Mouse (Mus musculus): ENCODE results near the gene Rrp36.

Rrp36 gene

DNA sequence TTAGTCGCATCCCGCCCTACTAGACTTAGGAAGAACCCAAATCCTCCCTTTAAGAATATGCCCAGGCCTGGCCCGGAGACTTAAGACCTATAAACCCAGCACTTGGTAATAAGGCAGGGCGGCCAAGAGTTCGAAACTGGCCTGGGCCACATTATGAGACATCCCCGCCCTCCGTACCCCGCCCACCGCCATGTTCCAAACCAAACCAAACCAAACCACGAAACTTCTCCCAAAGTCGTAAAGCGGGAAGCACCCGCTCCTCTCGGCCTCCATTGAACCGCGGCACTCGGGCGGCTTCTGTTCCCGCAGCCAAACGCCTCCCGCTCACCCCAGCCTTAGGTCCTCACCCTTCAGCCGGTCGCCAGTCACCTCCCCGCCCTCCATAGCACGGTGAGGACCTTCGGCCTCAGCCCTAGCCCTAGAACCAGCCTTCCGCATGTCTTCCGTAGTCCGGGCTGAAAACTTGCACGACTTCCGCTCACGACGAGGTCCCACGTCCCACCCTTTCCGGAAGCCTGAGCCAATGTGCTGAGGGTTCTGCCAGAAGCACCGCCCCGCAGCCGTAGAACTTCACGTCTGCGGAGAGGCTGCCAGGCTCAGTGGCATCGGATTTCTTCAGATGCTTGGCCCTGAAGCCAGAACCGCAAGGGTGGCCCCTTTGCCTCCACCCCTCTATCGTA is at the start of gene Rrp36:
Gene Rrp36 (minus strand): TSS at position 503 of the 680 bp plus-strand sequence.
- peak; percentile 90 for DNase-seq

DNA sequence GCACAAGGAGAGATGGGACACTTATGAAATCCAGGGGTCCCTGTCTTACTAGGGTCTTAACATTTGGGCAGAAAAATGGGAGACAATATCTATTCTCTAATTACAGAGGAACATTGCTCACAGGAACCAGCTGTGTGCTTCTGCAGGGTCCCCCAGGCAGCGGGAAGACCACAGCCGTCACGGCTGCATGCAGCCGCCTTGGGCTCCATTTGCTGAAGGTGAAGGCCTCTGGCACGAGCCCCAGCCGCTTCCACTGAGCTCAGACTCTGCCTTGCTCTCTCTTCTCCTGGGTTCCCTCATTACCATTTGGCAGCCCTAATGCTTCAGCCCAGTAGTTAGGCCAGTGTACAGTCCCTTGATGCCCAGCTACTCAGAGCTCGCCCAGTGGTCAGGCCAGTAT is 46.9 kb upstream of the Rrp36 start:
- no peak for DNase-seq

DNA sequence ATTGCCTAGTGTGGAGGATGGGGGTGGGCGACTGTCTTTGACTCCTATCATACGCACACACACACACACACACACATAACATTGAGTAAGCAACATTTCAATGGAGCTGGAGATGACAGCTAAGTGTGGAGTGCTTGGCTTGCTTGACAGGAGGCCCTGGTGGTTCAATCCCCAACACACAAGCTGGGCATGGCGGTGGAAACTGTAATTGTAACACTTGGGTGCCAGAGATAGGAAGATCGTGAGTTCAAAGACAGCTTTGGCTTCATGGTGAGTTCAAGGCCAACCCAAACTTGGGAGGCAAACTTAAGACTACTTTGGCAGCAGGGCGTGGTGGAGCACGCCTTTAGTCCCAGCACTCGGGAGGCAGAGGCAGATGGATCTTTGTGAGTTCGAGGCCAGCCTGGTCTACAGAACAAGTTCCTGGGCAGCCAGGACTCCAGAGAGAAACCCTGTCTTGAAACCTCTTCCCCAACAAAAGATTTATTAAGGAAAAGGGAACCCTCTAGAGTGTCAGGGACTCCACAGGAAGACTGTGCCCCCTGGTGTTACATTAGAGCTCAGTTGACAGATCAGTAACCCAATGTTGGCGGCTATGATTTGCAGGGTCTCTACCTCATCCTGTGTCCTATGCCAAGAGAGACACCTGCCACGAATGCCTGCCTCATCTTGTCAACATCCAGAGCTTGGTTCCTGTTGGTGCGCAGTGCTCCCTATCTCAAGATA is 40.8 kb upstream of the Rrp36 start:
- no peak for DNase-seq

DNA sequence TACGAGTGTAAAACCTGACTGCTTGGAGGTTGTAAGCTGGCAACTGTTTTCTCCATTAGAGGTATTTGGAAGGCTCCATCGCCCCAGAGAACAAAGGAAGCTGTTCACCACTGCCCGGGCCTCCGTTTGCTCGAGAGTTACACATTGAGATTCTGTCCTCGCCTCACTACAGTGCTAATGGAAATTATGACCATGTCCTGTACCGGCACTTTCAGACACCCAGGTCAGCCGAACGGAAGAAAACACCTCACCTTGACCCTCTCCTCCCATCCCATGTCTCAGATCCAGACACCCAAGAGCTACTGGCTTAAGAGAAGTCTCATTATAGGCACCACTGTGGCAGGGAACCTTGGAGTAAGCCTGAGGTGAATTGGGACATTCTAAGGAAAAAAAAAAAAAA is 39.7 kb upstream of the Rrp36 start:
- DNase-seq = no peak

DNA sequence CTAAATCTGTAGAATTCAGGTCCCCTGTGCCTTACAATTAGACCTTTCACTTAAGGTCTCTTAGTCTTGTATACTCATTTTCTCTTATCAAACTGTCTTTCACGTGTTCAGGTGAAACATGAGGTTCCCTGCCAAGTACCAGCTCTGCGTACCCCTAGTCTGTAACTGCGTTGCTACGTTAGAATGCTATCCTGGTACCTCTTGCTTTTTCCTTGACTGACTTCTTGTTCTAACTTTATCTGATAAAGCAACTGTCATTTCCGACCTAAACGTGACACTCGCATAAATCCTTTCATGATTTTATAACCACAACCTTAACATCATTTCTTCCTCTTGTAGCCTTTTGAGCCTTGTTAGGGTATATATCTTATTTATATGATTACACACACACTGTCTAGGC is 38.3 kb upstream of the Rrp36 start:
- no peak for DNase-seq

DNA sequence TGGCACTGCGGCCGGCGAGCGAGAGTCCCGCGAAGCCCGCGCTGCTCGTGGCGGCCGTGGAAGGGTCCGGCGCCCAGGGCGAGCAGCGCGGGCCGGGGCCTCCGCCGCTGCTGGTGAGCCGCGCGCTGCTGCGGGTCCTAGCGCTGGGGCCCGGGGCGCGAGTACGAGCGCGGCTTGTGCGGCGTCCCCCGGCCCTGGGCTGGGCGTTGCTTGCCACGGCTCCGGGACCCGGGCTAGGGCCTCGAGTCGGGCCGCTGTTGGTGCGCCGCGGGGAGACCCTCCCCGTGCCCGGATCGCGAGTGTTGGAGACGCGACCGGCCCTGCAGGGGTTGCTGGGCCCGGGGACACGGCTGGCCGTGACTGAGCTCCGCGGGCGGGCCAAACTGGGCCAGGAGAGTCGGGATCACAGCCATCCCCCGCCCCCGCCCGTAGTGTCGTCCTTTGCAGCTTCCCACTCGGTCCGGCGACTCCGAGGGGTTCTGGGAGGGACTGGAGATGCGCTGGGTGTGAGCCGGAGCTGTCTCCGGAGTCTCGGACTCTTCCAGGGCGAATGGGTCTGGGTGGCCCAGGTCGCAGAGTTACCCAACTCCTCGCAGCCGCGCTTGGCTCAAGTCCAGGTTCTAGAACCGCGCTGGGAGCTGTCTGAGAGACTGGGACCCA is 37.6 kb upstream of the Rrp36 start:
- no peak for DNase-seq

DNA sequence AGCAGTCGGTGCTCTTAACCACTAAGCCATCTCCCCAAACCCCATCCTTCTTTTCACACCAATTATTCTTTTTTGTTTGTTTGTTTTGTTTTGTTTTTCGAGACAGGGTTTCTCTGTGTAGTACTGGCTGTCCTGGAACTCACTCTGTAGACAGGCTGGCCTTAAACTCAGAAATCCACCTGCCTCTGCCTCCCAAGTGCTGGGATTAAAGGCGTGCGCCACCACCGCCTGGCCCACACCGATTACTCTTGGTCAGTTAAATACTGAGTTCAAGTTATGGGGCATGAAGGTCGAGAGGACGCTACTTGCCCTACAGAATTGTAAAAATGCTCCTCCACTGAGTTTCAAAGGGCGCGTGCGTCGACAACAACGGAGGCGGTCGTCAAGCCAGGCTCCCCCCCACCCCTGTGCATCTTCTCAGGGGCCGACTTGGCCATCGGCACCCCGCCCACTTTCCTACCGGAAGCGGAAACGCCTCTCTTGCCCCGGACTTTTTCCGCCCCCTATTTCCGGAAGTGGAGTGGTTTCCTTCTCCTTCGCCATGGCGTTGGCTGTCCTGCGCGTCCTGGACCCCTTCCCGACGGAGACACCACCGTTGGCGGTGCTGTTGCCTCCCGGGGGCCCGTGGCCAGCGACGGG is 36.9 kb upstream of the Rrp36 start, which contains the start of gene Pex6:
Gene Pex6 (plus strand): TSS at position 505 of the 639 bp plus-strand sequence.
- DNase-seq = peak; percentile 93

DNA sequence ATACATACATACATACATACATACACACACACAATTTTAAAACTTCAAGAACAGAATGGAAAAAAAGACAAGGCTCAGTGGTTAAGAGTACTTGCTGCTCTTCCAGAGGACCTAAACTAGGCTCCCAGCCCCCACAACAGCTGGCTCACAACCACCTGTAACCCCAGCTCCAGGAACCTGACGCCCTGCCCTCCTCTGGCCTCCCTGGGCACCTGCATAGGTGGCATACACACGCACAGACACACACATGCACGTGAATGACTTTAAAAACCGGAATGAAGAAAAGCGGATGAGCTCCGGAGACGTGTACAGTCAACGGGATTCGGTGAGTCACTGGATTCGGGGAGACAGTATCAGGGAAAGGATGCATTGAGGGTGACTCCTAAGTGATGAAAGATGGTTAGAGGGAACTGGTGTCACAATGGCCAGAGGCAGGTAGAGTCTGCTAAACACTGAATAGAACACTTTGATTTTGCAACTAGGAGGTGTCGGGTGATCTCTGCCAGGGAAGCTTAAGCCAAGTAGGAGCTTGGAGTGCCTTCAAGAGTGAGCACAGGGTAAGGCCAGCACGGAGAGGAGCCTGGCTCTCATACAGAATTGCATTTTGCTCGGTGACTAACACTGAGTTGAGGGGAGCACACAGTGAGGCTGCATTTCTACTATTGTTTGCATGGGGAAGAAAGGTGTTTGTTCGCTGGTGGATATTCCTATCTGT is 32.4 kb upstream of the Rrp36 start:
- DNase-seq = no peak

DNA sequence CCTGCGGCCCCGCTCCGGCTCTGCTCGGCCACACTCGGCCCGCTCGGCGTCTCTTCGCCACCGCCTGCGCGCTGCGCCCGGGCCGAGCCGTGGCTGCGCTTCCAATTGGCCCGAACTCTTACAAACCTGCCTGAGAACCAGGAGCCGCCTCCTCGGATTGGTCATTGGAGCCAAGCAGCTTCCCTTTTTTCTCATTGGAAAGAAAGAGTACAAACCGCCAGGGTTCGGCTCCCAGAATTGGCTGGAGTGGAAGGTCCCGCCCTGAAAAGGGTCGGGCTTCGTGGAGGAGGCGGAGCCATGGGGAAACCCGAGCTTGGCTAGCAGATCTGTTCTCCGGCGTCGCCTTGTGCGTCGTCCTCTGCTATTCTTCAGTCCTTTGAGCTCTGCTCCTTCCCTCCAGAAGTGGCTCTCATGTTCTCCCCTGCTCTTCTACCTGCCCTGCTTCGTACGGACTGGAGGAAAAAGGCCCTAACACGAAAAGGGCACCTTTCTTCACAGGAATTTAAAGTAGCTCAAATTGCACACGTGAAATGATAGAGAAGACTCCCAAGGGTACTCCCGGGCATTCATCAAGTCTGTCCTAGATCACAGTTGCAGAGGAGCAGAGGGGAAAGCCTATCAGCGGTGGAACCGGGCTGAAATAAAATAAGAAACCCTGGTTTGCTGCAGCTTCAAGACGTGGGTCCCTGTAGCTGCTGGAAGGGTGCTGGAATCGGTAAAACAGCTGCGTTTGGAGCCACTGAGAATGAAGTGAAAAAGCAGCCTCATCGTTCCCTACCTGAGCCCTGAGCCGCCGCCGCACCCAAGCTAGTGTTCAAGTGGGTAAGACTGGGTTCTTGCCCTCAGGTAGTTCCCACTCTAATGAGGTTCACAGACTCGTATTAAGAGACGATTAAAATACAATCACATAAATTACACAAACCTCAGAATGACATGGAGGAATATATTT is 31.0 kb upstream of the Rrp36 start, which contains the start of gene Ppp2r5d:
Gene Ppp2r5d (minus strand): TSS at position 225 of the 949 bp plus-strand sequence.
- peak; percentile 98 for DNase-seq

DNA sequence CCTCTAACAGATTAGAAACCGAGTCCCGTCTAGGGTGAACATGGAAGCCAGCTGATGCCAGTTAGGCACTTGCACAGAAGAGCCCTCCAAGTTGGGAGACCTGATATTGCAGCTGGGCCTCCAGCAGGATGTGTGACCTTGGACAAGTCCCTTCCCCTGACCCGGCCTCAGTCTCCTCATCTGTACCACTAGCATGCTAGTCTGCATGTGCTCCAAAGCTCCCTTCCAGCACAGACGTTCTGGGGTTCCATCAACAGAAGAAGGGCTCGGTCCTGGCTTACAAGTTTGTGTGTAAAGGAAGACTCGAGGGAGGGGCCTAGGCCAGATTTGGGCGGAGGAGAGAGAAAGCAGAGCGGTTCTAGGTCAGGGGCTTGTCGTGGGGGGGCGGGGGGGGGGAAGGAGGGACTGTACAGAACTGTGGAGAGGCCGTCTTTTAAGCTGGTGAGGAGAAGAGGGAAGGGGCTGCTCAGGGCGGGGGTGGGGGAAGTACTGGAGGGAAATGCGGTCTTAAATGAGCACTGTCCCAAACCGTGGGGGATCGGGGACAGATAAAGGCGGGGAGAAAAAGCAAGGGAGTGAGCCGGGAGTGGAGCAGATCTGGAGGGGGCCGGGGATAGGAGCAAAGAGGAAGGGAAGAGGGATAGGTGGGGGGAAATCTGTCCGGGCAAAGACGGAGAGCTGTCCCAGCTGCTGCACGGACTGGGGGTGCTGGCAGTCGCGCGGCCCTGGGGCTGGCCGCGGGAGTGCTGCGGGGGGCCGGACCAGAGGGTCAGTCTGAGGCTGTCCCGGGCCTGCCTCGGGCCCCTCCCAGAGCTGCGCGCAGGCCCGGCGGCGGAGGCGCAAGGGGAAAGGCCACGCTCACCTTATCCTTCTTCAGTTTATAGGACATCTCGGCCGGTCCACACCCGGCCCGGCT is 30.1 kb upstream of the Rrp36 start:
- DNase-seq = no peak

DNA sequence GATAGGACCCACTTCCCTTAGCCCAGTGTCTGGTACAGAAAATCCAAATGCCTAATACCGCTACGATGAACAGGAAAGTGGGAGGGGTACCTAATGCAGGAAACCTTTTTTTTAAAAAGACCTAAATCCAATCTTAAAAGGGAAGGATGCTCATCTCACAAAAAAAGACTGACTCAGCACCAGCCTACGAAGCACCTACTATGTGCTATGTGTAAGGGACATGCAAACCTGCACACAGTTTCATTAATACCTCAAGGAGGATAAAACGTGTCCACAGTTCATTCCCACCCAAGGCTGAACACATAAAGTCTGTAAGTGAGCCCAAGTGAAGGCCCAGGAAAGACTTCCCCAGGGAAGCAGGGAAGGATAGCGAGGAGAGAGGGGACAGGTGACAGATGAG is 28.4 kb upstream of the Rrp36 start:
- no peak for DNase-seq

DNA sequence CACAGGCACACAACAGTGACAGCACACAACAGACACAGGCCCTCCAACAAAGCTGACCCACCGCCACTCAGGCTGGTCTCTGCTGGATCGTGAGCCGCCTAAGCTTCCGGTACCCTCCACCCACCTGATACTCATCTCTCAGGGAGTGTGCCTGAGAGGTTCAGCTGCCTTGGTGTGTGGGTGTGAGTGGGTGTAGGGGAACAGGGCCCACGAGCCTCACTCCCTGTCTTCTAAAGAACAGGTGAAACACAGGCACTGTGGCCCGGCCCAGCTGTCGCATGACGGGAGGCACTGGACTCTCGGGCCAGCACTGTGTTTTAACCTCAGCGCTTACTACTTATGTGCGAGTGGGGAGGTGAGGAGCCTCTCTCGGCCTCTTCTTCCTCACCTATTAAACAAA is 27.9 kb upstream of the Rrp36 start:
- no peak for DNase-seq

DNA sequence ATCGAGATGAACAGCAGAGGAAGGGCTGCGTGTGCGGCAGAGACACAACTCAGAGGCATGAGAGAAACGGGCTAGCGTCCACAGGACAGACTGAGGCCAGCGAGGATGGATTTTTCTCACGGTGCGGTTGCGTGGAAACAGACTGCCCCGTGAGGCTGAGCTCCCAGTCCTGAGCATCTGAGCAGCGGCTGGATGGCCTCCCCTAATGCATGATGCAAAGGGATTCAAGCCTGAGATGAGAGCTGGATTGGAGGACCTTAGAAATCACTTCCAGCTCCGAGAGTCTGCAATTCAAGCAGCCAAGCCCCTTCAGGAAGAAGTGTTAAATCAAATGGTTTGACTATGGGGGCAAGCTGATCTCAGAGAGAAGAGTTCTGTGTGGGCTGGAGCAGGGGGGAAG is 27.3 kb upstream of the Rrp36 start:
- no peak for DNase-seq

DNA sequence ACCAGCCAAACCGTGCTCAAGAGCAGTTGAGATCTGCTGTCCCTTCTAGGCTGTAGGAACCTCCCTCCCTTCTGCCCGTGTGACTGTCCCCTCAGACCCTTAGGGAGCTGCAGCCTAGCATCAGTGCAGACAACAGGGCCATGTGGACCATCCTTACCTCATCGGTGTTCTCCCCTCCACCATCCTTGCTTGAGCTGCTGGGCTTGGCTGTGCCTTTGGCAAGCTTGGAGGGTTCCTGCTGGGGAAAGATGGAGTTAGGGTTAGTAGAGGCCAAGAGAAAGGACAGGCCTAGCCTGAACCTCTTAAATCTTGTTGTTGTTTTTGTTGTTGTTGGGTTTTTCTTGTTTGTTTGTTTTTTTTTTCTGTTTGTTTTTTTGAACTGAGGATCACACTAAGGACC is 25.8 kb upstream of the Rrp36 start:
- no peak for DNase-seq

DNA sequence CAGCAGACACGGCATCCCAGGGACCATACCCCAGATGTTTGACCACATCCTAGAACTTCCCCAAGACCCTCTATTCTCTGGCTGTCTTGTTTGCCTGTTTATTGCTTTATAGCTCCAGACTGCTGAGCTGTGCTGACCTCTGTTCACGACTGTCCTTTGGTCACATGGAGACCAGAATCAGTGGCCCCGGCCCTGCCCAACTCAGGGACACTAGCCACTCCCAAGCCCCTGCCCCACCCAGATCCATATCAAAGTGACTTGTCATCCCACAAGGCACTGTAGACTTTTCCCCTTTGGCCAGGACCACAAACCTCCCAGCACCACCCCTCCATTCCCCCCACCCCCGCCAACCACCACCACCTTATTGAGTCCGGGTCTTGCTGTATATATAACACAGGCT is 25.1 kb upstream of the Rrp36 start:
- DNase-seq = no peak

DNA sequence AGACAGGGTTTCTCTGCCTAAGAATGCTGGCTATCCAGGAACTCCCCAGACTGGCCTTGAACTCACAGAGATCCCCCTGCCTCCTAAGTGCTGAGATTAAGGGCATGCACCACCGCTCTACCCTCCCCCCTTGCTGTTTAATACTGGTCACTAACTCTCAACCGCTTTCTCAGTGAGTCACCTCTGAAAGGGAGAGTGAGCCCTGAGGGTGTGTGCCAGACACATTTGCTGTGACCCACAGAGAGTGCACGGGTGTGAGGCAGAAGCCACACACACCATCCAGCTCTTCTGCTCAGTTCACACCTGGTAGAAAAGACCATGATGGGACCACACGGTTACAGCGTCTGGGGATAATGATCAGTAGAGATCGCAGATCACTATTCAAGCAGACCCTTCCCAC is 24.4 kb upstream of the Rrp36 start:
- DNase-seq = no peak

DNA sequence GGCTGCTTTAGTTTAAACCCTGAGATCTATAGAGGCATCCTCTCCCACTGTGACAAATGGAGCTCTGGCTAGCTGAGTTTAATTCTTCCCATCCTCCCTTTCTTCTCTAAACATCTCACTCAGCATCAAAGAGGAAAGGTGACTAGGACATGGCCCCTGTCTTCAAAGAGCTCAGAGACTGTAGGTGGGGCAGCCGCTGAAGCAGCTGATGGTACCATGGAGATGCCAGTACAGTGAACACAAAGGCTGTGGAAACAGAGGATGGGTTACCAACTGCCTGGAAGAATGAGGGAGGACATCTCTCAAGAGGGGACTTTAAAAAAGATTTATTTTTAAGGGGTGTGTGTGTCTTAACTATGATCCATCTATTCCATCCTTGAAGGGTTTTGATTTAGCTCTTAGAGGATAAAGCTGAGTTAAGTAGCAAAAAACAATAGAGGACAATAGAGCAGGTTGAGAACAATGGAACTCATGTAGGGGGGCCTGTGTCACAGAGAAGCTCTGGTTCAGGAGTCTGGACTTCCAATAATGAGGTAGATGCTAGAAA is 20.4 kb upstream of the Rrp36 start:
- DNase-seq = no peak

DNA sequence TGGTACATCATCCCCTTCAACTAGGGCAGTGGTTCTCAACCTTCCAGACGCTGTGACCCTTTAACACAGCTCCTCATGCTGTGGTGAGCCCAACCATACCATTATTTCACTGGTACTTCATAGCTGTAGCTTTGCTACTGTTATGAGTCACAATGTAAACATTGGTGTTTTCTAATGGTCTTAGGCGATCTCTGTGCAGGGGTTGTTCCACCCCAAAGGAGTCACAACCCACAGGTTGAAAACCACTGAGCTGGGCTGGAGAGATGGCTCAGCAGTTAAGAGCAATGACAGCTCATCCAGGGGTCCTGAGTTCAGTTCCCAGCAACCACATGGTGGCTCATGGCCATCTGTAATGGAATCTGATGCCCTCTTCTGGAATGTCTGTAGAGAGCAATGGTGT is 17.2 kb upstream of the Rrp36 start:
- DNase-seq = no peak

DNA sequence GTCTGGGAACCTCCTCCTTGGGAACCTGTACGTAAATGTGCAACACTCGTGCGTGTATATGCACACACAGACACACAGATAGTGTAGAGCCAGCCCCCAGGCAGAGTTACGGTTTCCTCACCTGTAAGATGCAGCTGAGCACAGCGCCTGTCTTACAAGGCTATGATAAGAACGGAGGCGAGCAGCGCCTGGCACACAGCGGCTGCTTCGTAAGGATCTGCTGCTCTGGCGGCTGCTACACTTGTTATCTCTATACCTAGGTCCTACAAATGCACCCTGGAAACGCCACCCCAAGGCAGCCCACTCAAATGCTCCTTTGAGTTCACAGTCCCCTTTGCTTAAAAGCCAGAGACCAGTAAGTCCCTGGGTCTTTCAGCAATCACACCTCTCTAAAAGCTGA is 16.5 kb upstream of the Rrp36 start:
- no peak for DNase-seq

DNA sequence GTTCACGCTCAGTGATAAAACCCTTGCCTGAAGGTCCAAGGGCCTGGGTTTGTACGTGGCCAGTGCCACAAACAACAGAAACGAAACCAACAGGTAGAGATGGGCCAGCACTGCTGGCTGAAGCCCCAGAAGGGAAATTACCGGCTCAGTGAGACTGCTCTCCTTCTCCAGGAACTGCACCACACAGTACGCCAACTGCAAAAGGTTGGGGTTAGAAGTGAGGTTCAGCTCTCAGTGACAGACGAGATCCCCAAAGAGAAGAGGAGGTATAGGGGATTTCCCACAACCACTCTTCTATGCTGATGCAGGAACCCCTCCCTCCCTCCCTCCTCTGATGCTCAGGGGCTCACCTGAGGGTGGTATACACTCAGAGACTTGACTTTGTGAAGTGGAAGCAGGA is 11.8 kb upstream of the Rrp36 start:
- DNase-seq = no peak

Data from layer of hippocampus, adult 9-11 months (tissue).